Mouse (Mus musculus): ENCODE data around the gene Amigo3. TPM values are rescaled to one million over a fixed set of nuclear protein-coding genes. Genes with fewer than 3 reads are reported as not detected.

The Amigo3 gene
- polyA plus RNA-seq, 1 experiment from 2014 or later, result 1.5 TPM

DNA sequence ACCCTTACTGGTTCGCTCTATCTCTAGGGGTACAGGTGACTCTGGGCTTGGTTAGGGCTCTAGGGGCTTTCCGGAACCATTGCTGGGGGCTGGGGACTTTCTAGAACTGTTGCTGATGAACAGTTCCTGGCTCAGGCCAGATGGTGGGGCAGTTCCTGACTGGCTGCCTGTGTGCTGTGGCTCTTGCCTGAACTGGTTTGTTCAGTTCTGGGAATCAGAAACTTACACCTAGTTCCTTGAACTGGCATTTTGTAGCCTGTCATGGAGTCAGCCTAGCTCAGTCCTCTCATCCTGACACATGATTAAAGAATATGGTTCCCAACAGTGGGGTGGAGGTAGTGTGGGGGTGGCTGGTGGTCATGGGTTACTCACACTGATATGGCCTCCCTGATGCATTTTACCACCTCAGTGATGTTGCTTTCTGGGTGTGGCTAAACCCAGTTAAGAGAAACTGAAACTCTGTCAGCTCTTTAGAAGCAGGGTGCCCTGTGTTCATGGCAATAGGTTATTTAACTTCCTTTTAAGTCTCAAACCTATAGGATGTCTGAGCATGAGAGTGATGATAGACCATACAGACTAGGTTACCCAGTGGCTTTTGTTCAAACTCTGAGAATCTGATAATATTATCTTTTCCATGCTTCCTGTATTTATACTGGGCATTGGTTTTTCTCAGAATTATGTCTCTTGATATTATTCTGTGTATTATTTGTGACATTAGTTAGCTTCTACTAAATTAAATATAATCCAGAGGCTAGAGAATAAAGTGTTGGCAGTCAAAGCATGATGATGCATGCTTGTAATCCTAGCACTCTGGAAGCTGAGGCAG lies 17.4 kb upstream of the Amigo3 start:
- WGBS, result 92% methylated on average over 2 of the region's 2 CpGs
- no peak for ATAC-seq (replicated peaks; ENCODE audit: insufficient number of reproducible peaks, insufficient read depth, low FRiP score, low read depth)
- Histone ChIP-seq H3K4me3 (no peak overlapping the region), H3K27ac (no peak overlapping the region), H3K4me1 (replicated peaks) (no peaks in the 10 kb centered on the region), H3K4me2 (no peak overlapping the region), H3K9ac (no peak overlapping the region), H3K36me3 (peaks cover 35% of the 10 kb centered on the region), H3K27me3 (no peaks in the 10 kb centered on the region), H3K9me3 (replicated peaks) (no peaks in the 10 kb centered on the region)

DNA sequence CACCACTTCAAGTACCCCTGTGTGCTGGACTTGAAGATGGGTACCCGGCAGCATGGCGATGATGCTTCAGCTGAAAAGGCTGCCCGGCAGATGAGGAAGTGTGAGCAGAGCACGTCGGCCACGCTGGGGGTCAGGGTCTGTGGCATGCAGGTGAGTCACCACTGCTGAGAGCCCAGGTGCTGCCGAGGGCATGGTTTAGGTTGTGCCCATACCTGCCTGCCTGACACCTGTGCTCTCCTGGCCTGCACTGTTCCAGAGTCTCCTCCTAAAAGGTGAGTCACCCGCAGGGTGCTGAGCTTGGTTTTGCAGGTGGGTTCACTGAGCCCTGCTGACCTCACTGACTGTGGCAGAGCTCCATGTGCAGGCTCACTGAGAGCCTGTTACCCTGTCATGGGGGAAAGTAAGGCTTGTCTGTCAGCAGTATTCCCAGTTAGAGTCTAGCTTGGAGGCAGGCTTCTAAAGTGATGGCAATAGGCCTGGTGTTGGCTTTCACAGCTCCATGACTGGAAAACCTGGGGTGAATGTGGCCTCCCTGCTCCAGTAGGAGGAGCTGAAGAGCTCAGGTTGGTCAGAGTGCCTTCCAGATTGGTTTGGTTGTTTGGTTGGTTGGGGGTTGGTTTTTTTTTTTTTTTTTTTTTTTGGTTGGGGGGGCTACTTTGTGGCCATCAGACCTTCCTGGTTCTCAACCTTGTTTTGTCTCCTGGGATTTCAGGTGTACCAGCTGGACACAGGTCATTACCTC lies 8.0 kb upstream of the Amigo3 start:
- Histone ChIP-seq H3K36me3 (peaks cover 52% of the 10 kb centered on the region), H3K27ac (no peak overlapping the region)
- ATAC-seq (replicated peaks; ENCODE audit: insufficient number of reproducible peaks, insufficient read depth, low FRiP score, low read depth), result no peak

DNA sequence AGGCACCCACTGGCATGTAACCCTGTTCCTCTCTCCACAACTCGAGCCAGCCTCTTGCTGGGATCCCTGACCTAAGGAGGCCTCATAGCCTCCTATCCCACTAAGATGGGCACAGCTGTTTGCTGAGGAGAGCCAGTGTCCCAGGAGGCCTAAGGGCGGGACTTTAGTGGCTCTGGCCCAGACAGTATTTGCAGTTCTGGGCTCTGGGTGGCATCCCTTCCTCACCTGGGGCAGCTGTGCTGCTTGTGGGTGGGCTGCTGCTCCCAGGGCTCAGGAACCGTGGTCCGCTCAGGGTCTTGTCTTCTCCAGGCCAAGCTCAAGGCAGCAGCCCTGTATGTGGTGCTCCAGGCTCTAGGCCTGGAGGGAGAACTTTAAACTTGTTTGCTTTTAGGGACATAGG lies 6.4 kb upstream of the Amigo3 start:
- H3K27me3 ChIP-seq, result no peaks in the 10 kb centered on the region
- H3K4me2 ChIP-seq, result no peak overlapping the region
- H3K9ac ChIP-seq, result no peak overlapping the region
- peaks cover 27% of the 10 kb centered on the region for H3K4me1 ChIP-seq (replicated peaks)
- no peak for ATAC-seq (replicated peaks; ENCODE audit: insufficient number of reproducible peaks, insufficient read depth, low FRiP score, low read depth)
- no peak overlapping the region for H3K4me3 ChIP-seq
- peaks cover 53% of the 10 kb centered on the region for H3K36me3 ChIP-seq
- H3K27ac ChIP-seq, result no peak overlapping the region
- 92% methylated on average over 4 of the region's 4 CpGs for WGBS
- no peaks in the 10 kb centered on the region for H3K9me3 ChIP-seq (replicated peaks)

More for the DNA sequence above, 8.0 kb upstream of the Amigo3 start:
- H3K9ac ChIP-seq, result no peak overlapping the region
- peaks cover 20% of the 10 kb centered on the region for H3K4me1 ChIP-seq (replicated peaks)
- no peak overlapping the region for H3K4me3 ChIP-seq
- no peaks in the 10 kb centered on the region for H3K27me3 ChIP-seq
- H3K4me2 ChIP-seq, result no peak overlapping the region
- 93% methylated on average over 8 of the region's 8 CpGs for WGBS
- H3K9me3 ChIP-seq (replicated peaks), result no peaks in the 10 kb centered on the region

DNA sequence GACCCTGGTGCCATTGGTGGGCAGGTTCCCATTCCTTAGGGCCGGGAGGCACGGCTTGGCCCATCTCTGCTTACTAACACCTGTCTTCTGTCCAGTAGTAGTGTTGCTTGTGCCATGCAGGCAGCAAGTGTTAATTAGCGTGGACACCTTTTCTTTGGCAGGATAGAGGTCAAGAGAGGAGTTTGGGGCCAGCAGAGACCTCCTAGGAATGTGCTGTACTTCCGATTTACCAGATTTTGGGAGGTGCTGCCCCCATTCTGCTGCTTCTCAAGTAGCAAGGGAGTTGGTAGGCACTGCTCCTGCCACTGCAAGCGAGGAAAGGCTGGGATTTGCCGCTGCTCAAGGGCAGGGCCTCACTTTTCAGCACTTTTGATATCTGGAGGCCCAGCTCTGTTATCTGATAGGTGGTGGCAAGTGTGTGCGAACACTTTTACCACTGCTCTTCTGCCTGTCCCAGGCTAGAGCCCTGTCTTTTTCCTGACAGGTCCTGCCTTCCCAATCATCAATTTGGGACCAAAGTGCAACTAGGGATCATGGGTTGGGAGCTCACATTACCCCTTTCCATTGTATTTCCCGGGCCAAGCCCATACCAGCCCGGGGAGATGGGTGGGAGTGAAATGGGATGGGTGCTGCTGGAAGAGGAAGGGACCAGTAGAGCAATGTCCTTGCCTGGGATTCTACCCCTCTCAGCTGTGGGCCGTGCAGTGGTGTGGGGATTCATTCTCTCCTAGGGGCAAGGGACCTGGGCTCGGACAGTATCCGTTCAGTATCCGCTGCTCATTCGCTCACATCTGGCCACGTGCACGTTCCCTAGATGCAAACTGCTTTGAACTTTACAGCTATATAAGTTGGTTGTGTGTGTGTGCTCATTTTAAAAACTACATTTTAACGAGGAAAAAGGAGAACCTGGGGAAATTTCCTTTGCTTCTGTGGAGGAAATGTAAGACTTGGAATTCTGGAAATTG lies 5.1 kb upstream of the Amigo3 start:
- Histone ChIP-seq H3K4me2 (peak overlapping the region; percentile 88), H3K36me3 (peaks cover 43% of the 10 kb centered on the region), H3K9ac (peak overlapping the region; percentile 54), H3K9me3 (replicated peaks) (no peaks in the 10 kb centered on the region), H3K4me3 (peak overlapping the region; percentile 77), H3K4me1 (replicated peaks) (peaks cover 34% of the 10 kb centered on the region), H3K27ac (peak overlapping the region; percentile 82), H3K27me3 (no peaks in the 10 kb centered on the region)
- 34% methylated on average over 17 of the region's 17 CpGs for WGBS
- ATAC-seq (replicated peaks; ENCODE audit: insufficient number of reproducible peaks, insufficient read depth, low FRiP score, low read depth), result no peak

DNA sequence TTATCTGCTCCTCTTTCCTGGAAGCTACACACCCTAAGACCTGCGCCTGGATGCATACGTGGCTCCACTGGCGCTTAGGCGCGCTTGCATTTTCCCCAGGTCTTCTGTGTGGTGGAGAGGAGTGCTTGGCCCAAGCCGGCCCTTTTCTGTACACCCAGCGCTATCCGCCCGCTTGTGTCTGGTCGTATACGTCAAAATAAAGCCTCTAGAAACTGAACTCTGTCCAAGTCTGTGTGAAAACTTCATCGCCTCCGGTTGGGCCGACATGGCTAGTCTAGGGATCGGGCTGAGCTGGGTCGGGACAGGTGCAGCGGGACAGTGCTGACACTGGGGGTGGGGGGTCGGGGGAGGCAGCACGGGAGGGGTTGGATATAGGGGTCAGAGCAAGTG lies 4.4 kb upstream of the Amigo3 start:
- H3K27me3 ChIP-seq, result no peaks in the 10 kb centered on the region
- no peaks in the 10 kb centered on the region for H3K9me3 ChIP-seq (replicated peaks)
- peak overlapping the region; percentile 54 for H3K9ac ChIP-seq
- peak overlapping the region; percentile 88 for H3K4me2 ChIP-seq
- peak; percentile 44; the same call in 1 of the 2 replicates for ATAC-seq (replicated peaks; ENCODE audit: insufficient number of reproducible peaks, insufficient read depth, low FRiP score, low read depth)
- peaks cover 41% of the 10 kb centered on the region for H3K4me1 ChIP-seq (replicated peaks)
- peaks cover 38% of the 10 kb centered on the region for H3K36me3 ChIP-seq
- peak overlapping the region; percentile 82 for H3K27ac ChIP-seq
- WGBS, result 2% methylated on average over 19 of the region's 19 CpGs
- peak overlapping the region; percentile 77 for H3K4me3 ChIP-seq

DNA sequence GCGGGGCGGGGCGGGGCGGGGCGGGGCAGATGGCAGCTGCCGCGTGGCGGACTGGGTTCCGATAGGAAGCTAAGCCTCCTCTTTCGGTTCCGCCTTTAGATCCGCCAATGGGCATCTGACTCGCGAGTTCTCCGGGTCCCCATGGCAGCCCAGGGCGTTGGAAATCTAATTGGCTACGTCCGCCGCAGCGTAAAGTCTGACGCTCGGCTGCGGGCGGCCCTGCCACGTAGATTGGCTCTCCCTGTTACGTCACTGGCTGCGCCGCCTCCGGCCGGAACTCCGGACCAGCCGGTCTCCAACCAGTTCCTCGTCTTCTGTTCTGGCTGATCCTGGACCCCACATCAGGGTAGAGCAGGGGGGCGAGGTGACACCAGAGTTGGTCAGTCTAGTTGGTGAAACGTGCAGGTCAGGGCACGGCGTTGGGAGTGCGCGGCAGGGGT lies 3.9 kb upstream of the Amigo3 start, which contains the start of gene Gmppb:
Gene Gmppb (plus strand): TSS at position 227 of the 440 bp plus-strand sequence.
- H3K9me3 ChIP-seq (replicated peaks), result no peaks in the 10 kb centered on the region
- H3K27me3 ChIP-seq, result no peaks in the 10 kb centered on the region
- H3K4me1 ChIP-seq (replicated peaks), result peaks cover 45% of the 10 kb centered on the region
- H3K4me3 ChIP-seq, result peak within 1 kb of the TSS; percentile 77
- H3K9ac ChIP-seq, result peak within 1 kb of the TSS; percentile 78
- peak; percentile 93 for ATAC-seq (replicated peaks; ENCODE audit: insufficient number of reproducible peaks, insufficient read depth, low FRiP score, low read depth)
- H3K36me3 ChIP-seq, result peaks cover 40% of the 10 kb centered on the region
- 0% methylated on average over 35 of the region's 39 CpGs for WGBS
- peak within 1 kb of the TSS; percentile 88 for H3K4me2 ChIP-seq
- peak within 1 kb of the TSS; percentile 82 for H3K27ac ChIP-seq

DNA sequence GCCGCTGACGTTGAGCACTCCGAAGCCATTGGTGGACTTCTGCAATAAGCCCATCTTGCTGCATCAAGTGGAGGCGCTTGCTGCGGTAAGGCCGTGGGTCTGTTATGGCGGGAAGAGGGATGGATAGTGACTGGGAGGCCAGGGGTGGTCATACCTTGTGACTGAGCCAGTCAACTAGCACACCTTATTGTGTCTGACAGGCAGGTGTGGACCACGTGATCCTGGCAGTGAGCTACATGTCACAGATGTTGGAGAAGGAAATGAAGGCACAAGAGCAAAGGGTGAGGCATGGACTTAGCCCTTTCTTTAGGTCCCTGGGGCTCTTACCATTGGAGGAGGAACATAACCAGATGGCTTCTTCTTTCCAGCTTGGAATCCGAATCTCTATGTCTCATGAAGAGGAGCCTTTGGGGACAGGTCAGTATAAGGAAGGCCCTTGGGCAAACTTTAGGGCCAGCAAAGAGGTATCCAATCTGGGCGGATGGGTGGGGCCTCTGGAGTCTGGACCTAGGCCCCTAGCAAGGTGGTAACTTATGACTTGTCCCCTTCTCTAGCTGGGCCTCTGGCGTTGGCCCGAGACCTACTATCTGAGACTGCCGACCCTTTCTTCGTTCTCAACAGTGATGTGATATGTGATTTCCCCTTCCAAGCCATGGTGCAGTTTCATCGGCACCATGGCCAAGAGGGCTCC lies 3.3 kb upstream of the Amigo3 start:
- H3K9ac ChIP-seq, result peak overlapping the region; percentile 78
- no peaks in the 10 kb centered on the region for H3K27me3 ChIP-seq
- peaks cover 45% of the 10 kb centered on the region for H3K4me1 ChIP-seq (replicated peaks)
- ATAC-seq (replicated peaks; ENCODE audit: insufficient number of reproducible peaks, insufficient read depth, low FRiP score, low read depth), result no peak
- peak overlapping the region; percentile 82 for H3K27ac ChIP-seq
- WGBS, result 40% methylated on average over 15 of the region's 15 CpGs
- H3K4me3 ChIP-seq, result peak overlapping the region; percentile 77
- H3K36me3 ChIP-seq, result peaks cover 47% of the 10 kb centered on the region
- H3K9me3 ChIP-seq (replicated peaks), result no peaks in the 10 kb centered on the region
- H3K4me2 ChIP-seq, result peak overlapping the region; percentile 88

DNA sequence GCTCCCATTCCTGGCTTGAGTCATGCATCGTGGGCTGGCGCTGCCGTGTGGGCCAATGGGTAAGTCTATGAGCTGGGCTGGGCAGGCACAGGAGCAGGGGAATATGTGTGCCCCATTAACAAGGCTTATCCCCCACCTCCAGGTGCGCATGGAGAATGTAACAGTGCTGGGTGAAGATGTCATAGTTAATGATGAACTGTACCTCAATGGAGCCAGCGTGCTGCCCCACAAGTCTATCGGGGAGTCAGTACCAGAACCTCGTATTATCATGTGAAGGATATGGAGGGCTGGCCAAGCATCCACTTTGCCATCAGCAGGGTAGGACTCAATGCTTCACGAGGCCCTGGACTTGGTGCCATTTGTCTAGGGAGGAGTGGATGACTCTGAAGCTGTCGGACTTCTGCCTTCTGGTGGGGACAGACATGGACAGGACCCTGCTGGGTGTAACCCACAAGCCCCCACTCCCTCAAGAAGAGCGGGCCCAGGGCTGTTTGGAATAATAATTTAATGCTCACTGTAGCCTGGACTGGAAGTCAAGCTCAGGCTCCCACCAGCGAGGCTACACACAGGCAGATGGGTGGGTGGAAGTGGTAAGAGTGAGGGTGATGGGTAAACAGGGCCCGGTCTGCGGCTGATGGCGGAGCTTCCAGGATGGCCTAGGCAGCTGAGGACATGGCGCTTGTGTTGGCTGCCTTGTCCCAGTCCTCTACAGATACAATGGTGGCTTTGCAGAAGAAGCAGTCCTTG lies 1.6 kb upstream of the Amigo3 start:
- Histone ChIP-seq H3K4me2 (no peak overlapping the region), H3K4me3 (no peak overlapping the region), H3K27me3 (no peaks in the 10 kb centered on the region), H3K4me1 (replicated peaks) (peaks cover 45% of the 10 kb centered on the region), H3K27ac (no peak overlapping the region), H3K9ac (no peak overlapping the region), H3K36me3 (peaks cover 47% of the 10 kb centered on the region), H3K9me3 (replicated peaks) (no peaks in the 10 kb centered on the region)
- no peak for ATAC-seq (replicated peaks; ENCODE audit: insufficient number of reproducible peaks, insufficient read depth, low FRiP score, low read depth)
- WGBS, result 94% methylated on average over 15 of the region's 15 CpGs

DNA sequence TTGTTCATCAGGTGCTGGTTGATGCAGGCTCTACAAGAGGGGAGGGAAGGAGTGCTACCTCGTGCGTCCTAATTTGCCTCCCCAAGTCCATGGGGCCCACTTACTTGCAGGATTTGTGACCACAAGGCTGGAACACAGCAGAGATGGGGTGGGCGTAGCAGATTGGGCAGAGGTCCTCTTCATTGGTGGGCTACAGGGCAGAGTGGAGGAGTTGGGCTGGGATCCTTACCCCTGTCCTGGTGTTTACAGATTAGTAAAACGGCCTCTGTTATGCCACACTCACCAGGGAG lies 1.1 kb upstream of the Amigo3 start:
- WGBS, result 84% methylated on average over 4 of the region's 4 CpGs
- H3K9me3 ChIP-seq (replicated peaks), result no peaks in the 10 kb centered on the region

DNA sequence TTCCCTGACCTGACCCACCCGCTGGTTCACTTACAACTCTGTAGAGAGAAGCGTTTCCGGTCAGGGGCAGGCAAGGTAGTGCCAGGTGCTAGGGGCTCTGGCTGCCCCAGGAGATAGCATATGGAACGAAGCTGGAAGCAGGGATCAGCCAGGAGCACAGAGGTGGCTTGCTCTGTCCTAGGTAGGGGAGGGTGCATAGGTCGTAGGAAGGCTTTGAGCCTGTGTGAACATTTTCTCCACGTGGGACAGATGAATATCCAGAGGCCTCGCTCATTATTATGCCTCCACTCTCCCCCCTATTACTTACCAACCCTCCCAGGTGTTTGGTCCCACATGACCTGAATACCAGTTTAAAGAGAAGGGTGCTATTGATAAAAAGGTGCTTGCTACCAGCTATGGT lies 548 bp upstream of the Amigo3 start:
- Histone ChIP-seq H3K4me2 (no peak overlapping the region), H3K4me1 (replicated peaks) (peaks cover 43% of the 10 kb centered on the region), H3K9ac (no peak overlapping the region), H3K27ac (peak overlapping the region; percentile 12; the same call in 1 of the 2 replicates), H3K27me3 (no peaks in the 10 kb centered on the region), H3K4me3 (no peak overlapping the region), H3K36me3 (peaks cover 44% of the 10 kb centered on the region; the same call in 1 of the 2 replicates), H3K9me3 (replicated peaks) (no peaks in the 10 kb centered on the region)
- 61% methylated on average over 7 of the region's 7 CpGs for WGBS
- ATAC-seq (replicated peaks; ENCODE audit: insufficient number of reproducible peaks, insufficient read depth, low FRiP score, low read depth), result no peak

More for the DNA sequence above, 1.1 kb upstream of the Amigo3 start:
- Histone ChIP-seq H3K4me1 (replicated peaks) (peaks cover 45% of the 10 kb centered on the region), H3K4me3 (no peak overlapping the region), H3K4me2 (no peak overlapping the region), H3K27me3 (no peaks in the 10 kb centered on the region), H3K9ac (no peak overlapping the region), H3K36me3 (peaks cover 45% of the 10 kb centered on the region; the same call in 1 of the 2 replicates), H3K27ac (no peak overlapping the region)
- no peak for ATAC-seq (replicated peaks; ENCODE audit: insufficient number of reproducible peaks, insufficient read depth, low FRiP score, low read depth)

Data from heart, embryonic 15.5 days (tissue).